ENCODE assay signal across 19 mouse cellular contexts in genomic region chr4:133423691-133424090, GRCm38 (mm10). TPM values are rescaled to one million over a fixed set of nuclear protein-coding genes. Genes with fewer than 3 reads are reported as not detected.
DNase-seq lines count a peak whose midpoint lies in the region; ATAC-seq and TF ChIP-seq lines count a peak whose summit lies in the region.
"Had no signal": no experiment of that assay in that cellular context is flagged by ENCODE, and none has a peak within 500 bp of the region (broad histone marks: within the 10 kb centered on the region; RNA-seq: fewer than 3 reads in every experiment).

No protein-coding gene starts in this region.

- TF ChIP-seq EP300 in lung, postnatal 0 days (IDR thresholded peaks at IDR 0.05) = no peak

- H3K36me3 ChIP-seq in forebrain, embryonic 13.5 days (ENCODE audit: poor library complexity, severe bottlenecking) = peaks cover 31% of the 10 kb centered on the region
- H3K36me3 ChIP-seq in forebrain, embryonic 11.5 days (ENCODE audit: control insufficient read depth, insufficient read depth, low read length) = no peaks in the 10 kb centered on the region
- peaks cover 17% of the 10 kb centered on the region for H3K36me3 ChIP-seq in intestine, embryonic 15.5 days
- H3K36me3 ChIP-seq in intestine, embryonic 16.5 days (ENCODE audit: control insufficient read depth, insufficient read depth, low read length) = peaks cover 7% of the 10 kb centered on the region; the same call in 1 of the 2 replicates
- H3K36me3 ChIP-seq in lung, embryonic 14.5 days (ENCODE audit: insufficient read depth) = peaks cover 29% of the 10 kb centered on the region
- H3K36me3 ChIP-seq in lung, postnatal 0 days (ENCODE audit: insufficient read depth, low read length) = peaks cover 15% of the 10 kb centered on the region

- no peaks in the 10 kb centered on the region for H3K4me1 ChIP-seq in forebrain, embryonic 13.5 days
- H3K4me1 ChIP-seq in forebrain, embryonic 11.5 days (replicated peaks; ENCODE audit: control insufficient read depth, insufficient read depth, low read length) = no peaks in the 10 kb centered on the region
- H3K4me1 ChIP-seq in intestine, embryonic 15.5 days (replicated peaks) = peaks cover 7% of the 10 kb centered on the region
- H3K4me1 ChIP-seq in intestine, embryonic 16.5 days (ENCODE audit: control insufficient read depth, insufficient read depth, low read length) = peaks cover 3% of the 10 kb centered on the region; the same call in 1 of the 2 replicates
- H3K4me1 ChIP-seq in lung, embryonic 14.5 days (ENCODE audit: insufficient read depth) = no peaks in the 10 kb centered on the region
- H3K4me1 ChIP-seq in lung, postnatal 0 days (ENCODE audit: insufficient read depth, low read depth, low read length) = no peaks in the 10 kb centered on the region
- H3K4me1 ChIP-seq: hindbrain, embryonic 15.5 days had no signal

- H3K27ac ChIP-seq in forebrain, embryonic 13.5 days = no peak overlapping the region; the same call in 1 of the 2 replicates
- no peak overlapping the region for H3K27ac ChIP-seq in forebrain, embryonic 11.5 days (ENCODE audit: low read depth, low read length)
- H3K27ac ChIP-seq in intestine, embryonic 15.5 days = no peak overlapping the region
- H3K27ac ChIP-seq in intestine, embryonic 16.5 days (ENCODE audit: low read length) = no peak overlapping the region
- H3K27ac ChIP-seq in lung, embryonic 14.5 days (ENCODE audit: low read depth) = no peak overlapping the region
- H3K27ac ChIP-seq in lung, postnatal 0 days (ENCODE audit: low read length) = no peak overlapping the region
- H3K27ac ChIP-seq: hindbrain, embryonic 15.5 days; kidney, postnatal 0 days; liver, embryonic 12.5 days; macrophage had no signal

- peak; percentile 23; the same call in 1 of the 2 replicates for ATAC-seq in forebrain, embryonic 13.5 days
- ATAC-seq in forebrain, embryonic 11.5 days (replicated peaks; ENCODE audit: low FRiP score) = no peak
- ATAC-seq in intestine, embryonic 15.5 days = peak; percentile 5; the same call in 1 of the 2 replicates
- no peak for ATAC-seq in intestine, embryonic 16.5 days
- ATAC-seq in lung, embryonic 14.5 days (ENCODE audit: insufficient read depth) = 0 out of 2 replicates have a peak, but pooled peaks have one; percentile 23
- ATAC-seq in lung, postnatal 0 days = no peak

- no peak overlapping the region for H3K4me2 ChIP-seq in forebrain, embryonic 13.5 days
- no peak overlapping the region for H3K4me2 ChIP-seq in forebrain, embryonic 11.5 days (ENCODE audit: low read depth, low read length, severe bottlenecking)
- no peak overlapping the region for H3K4me2 ChIP-seq in intestine, embryonic 15.5 days (replicated peaks)
- no peak overlapping the region for H3K4me2 ChIP-seq in intestine, embryonic 16.5 days (ENCODE audit: low read depth, low read length)
- no peak overlapping the region for H3K4me2 ChIP-seq in lung, embryonic 14.5 days
- H3K4me2 ChIP-seq in lung, postnatal 0 days (replicated peaks; ENCODE audit: low read depth, low read length) = no peak overlapping the region
- H3K4me2 ChIP-seq: heart, embryonic 11.5 days; hindbrain, embryonic 15.5 days; limb, embryonic 12.5 days; liver, embryonic 12.5 days had no signal

- H3K9me3 ChIP-seq in forebrain, embryonic 13.5 days (replicated peaks) = no peaks in the 10 kb centered on the region
- no peaks in the 10 kb centered on the region for H3K9me3 ChIP-seq in forebrain, embryonic 11.5 days (ENCODE audit: control insufficient read depth, low read length)
- H3K9me3 ChIP-seq in intestine, embryonic 15.5 days = no peaks in the 10 kb centered on the region
- no peaks in the 10 kb centered on the region for H3K9me3 ChIP-seq in intestine, embryonic 16.5 days (ENCODE audit: control insufficient read depth, low read length)
- H3K9me3 ChIP-seq in lung, embryonic 14.5 days (ENCODE audit: low read depth, low read length) = no peaks in the 10 kb centered on the region
- H3K9me3 ChIP-seq in lung, postnatal 0 days (ENCODE audit: low read length) = no peaks in the 10 kb centered on the region
- H3K9me3 ChIP-seq: G1E; hindbrain, embryonic 15.5 days; limb, embryonic 12.5 days; liver, embryonic 12.5 days had no signal

- H3K4me3 ChIP-seq in forebrain, embryonic 13.5 days = no peak overlapping the region
- no peak overlapping the region for H3K4me3 ChIP-seq in forebrain, embryonic 11.5 days (ENCODE audit: low read depth, low read length)
- H3K4me3 ChIP-seq in intestine, embryonic 15.5 days (replicated peaks) = no peak overlapping the region
- no peak overlapping the region for H3K4me3 ChIP-seq in intestine, embryonic 16.5 days (ENCODE audit: low read length)
- H3K4me3 ChIP-seq in lung, embryonic 14.5 days (ENCODE audit: low read depth, low read length) = no peak overlapping the region
- no peak overlapping the region for H3K4me3 ChIP-seq in lung, postnatal 0 days (ENCODE audit: low read depth, low read length)
- H3K4me3 ChIP-seq: hindbrain, embryonic 15.5 days; limb, embryonic 12.5 days; liver, embryonic 12.5 days; myocyte had no signal

- H3K9ac ChIP-seq in forebrain, embryonic 13.5 days = no peak overlapping the region
- no peak overlapping the region for H3K9ac ChIP-seq in forebrain, embryonic 11.5 days (ENCODE audit: low read length)
- H3K9ac ChIP-seq in intestine, embryonic 15.5 days = no peak overlapping the region
- no peak overlapping the region for H3K9ac ChIP-seq in intestine, embryonic 16.5 days (ENCODE audit: low read depth, low read length)
- no peak overlapping the region for H3K9ac ChIP-seq in lung, embryonic 14.5 days
- no peak overlapping the region for H3K9ac ChIP-seq in lung, postnatal 0 days (replicated peaks; ENCODE audit: low read depth)
- H3K9ac ChIP-seq: hindbrain, embryonic 15.5 days; limb, embryonic 12.5 days; liver, embryonic 12.5 days; liver, postnatal 0 days had no signal

- H3K27me3 ChIP-seq in forebrain, embryonic 13.5 days = no peaks in the 10 kb centered on the region
- no peaks in the 10 kb centered on the region for H3K27me3 ChIP-seq in forebrain, embryonic 11.5 days (ENCODE audit: control insufficient read depth, insufficient read depth, low read length)
- H3K27me3 ChIP-seq in intestine, embryonic 15.5 days (replicated peaks) = no peaks in the 10 kb centered on the region
- H3K27me3 ChIP-seq in intestine, embryonic 16.5 days (replicated peaks; ENCODE audit: control insufficient read depth, insufficient read depth, low read length) = no peaks in the 10 kb centered on the region
- H3K27me3 ChIP-seq in lung, embryonic 14.5 days (ENCODE audit: insufficient read depth, low read length) = no peaks in the 10 kb centered on the region
- H3K27me3 ChIP-seq in lung, postnatal 0 days (replicated peaks; ENCODE audit: insufficient read depth, low read length) = no peaks in the 10 kb centered on the region
- H3K27me3 ChIP-seq: hindbrain, embryonic 15.5 days; limb, embryonic 12.5 days; liver, embryonic 12.5 days had no signal

- no peak for TF ChIP-seq CTCF in lung, embryonic 14.5 days (IDR thresholded peaks at IDR 0.05; ENCODE audit: low read depth)
- TF ChIP-seq CTCF in lung, postnatal 0 days (IDR thresholded peaks at IDR 0.05) = no peak

- 83% methylated on average over 6 of the region's 6 CpGs for WGBS in forebrain, embryonic 13.5 days
- 81% methylated on average over 6 of the region's 6 CpGs for WGBS in forebrain, embryonic 11.5 days
- 77% methylated on average over 6 of the region's 6 CpGs for WGBS in intestine, embryonic 15.5 days
- WGBS in intestine, embryonic 16.5 days = 77% methylated on average over 6 of the region's 6 CpGs
- 69% methylated on average over 6 of the region's 6 CpGs for WGBS in lung, embryonic 14.5 days
- 78% methylated on average over 6 of the region's 6 CpGs for WGBS in lung, postnatal 0 days

- DNase-seq in forebrain, embryonic 11.5 days (ENCODE audit: low spot score) = no peak
- no peak for DNase-seq in lung, embryonic 14.5 days
- no peak for DNase-seq in lung, postnatal 0 days (ENCODE audit: low spot score)
- peak; percentile 72 for DNase-seq in testis, postnatal 14 days (ENCODE audit: low spot score)
- DNase-seq in testis, postnatal 10 days (ENCODE audit: low spot score) = no peak
- DNase-seq: cerebellum, adult 11 months had no signal

RNA-seq across cellular contexts. Expression of gene Slc9a1, which starts 54.2 kb away (rescaled TPM):
- 5.6 and 7.3 TPM in 2 replicates for polyA plus RNA-seq in forebrain, embryonic 13.5 days (2015; fragmentation: Nextera tagmentation; extraction: Ambion mirVana)
- 7.4 and 9.4 TPM in 2 replicates for polyA plus RNA-seq in forebrain, embryonic 11.5 days (2014; fragmentation: Nextera tagmentation; extraction: Ambion mirVana)
- polyA plus RNA-seq in intestine, embryonic 15.5 days (2015; fragmentation: Nextera tagmentation; extraction: Ambion mirVana) = 8.5 and 9.3 TPM in 2 replicates
- 9.1 and 9.2 TPM in 2 replicates for polyA plus RNA-seq in intestine, embryonic 16.5 days (2015; fragmentation: Nextera tagmentation; extraction: Ambion mirVana)
- polyA plus RNA-seq in lung, embryonic 14.5 days (2014; fragmentation: Nextera tagmentation; extraction: Ambion mirVana) = 8.7 and 9.7 TPM in 2 replicates
- polyA plus RNA-seq in lung, postnatal 0 days (2015; fragmentation: Nextera tagmentation; extraction: Ambion mirVana) = 5.4 and 6.0 TPM in 2 replicates

RNA-seq across cellular contexts. Expression of gene Tent5b, which starts 56.2 kb away (rescaled TPM):
- polyA plus RNA-seq in forebrain, embryonic 13.5 days (2015; fragmentation: Nextera tagmentation; extraction: Ambion mirVana) = 0.27 TPM in 1 of 2 replicates, not detected in the other
- polyA plus RNA-seq in forebrain, embryonic 11.5 days (2014; fragmentation: Nextera tagmentation; extraction: Ambion mirVana) = 0.76 and 0.80 TPM in 2 replicates
- 0.82 and 0.94 TPM in 2 replicates for polyA plus RNA-seq in intestine, embryonic 15.5 days (2015; fragmentation: Nextera tagmentation; extraction: Ambion mirVana)
- polyA plus RNA-seq in intestine, embryonic 16.5 days (2015; fragmentation: Nextera tagmentation; extraction: Ambion mirVana) = 0.66 and 0.73 TPM in 2 replicates
- 0.41 and 0.42 TPM in 2 replicates for polyA plus RNA-seq in lung, embryonic 14.5 days (2014; fragmentation: Nextera tagmentation; extraction: Ambion mirVana)
- 11.0 and 19.1 TPM in 2 replicates for polyA plus RNA-seq in lung, postnatal 0 days (2015; fragmentation: Nextera tagmentation; extraction: Ambion mirVana)
- polyA plus RNA-seq: G1E; liver, embryonic 12.5 days; macrophage; neural tube, embryonic 14.5 days had no signal

Comparison
In these comparisons a context has a peak if more than half of its experiments do, and no peak if none do; other contexts are left out.
1. ATAC-seq: peak in forebrain, embryonic 13.5 days (single experiment), intestine, embryonic 15.5 days (single experiment) and lung, embryonic 14.5 days (single experiment); none in forebrain, embryonic 11.5 days (single experiment), intestine, embryonic 16.5 days (single experiment) and lung, postnatal 0 days (single experiment).